Mouse (Mus musculus) lung, postnatal 0 days (tissue): ENCODE results near the gene Efcab3. TPM values are rescaled to one million over a fixed set of nuclear protein-coding genes. Genes with fewer than 3 reads are reported as not detected.

ENCODE experiments used
- ATAC-seq: fragments of 200-750 bp; cut with Nextera tagmentation; 2 replicates; pipeline ENCODE4 v1.8.0; 2017; ENCODE audit warnings: moderate library complexity
- DNase-seq: peaks from one replicate; pipeline ENCODE4 v3.0.0-alpha.2; 2016; ENCODE audit warnings: low spot score
- H3K27ac ChIP-seq: fragments of 300-500 bp; sonication (generic); 2 replicates; pipeline ENCODE4 v1.5.1; 2014; ENCODE audit warnings: antibody characterized with exemption, mild to moderate bottlenecking, low read length, mixed read lengths
- H3K27me3 ChIP-seq: fragments of 300-500 bp; sonication (generic); replicated peaks from 2 replicates; pipeline ENCODE4 v1.6.1; 2014; ENCODE audit warnings: low read length, mixed read lengths; ENCODE audit not compliant: insufficient read depth
- H3K36me3 ChIP-seq: fragments of 300-500 bp; sonication (generic); 2 replicates; pipeline ENCODE4 v1.6.1; 2014; ENCODE audit warnings: low read length, mixed read lengths; ENCODE audit not compliant: insufficient read depth
- H3K4me1 ChIP-seq: fragments of 300-500 bp; sonication (generic); 2 replicates; pipeline ENCODE4 v1.6.1; 2014; ENCODE audit warnings: antibody characterized with exemption, low read depth, low read length, mixed read lengths; ENCODE audit not compliant: insufficient read depth
- H3K4me2 ChIP-seq: fragments of 300-500 bp; sonication (generic); replicated peaks from 2 replicates; pipeline ENCODE4 v1.6.1; 2014; ENCODE audit warnings: low read depth, mild to moderate bottlenecking, low read length, moderate library complexity, mixed read lengths
- H3K4me3 ChIP-seq: fragments of 300-500 bp; sonication (generic); 2 replicates; pipeline ENCODE4 v1.5.1; 2014; ENCODE audit warnings: low read depth, low read length
- H3K9ac ChIP-seq: fragments of 300-500 bp; sonication (generic); replicated peaks from 2 replicates; pipeline ENCODE4 v1.6.1; 2014; ENCODE audit warnings: low read depth, mild to moderate bottlenecking
- H3K9me3 ChIP-seq: fragments of 300-500 bp; sonication (generic); 2 replicates; pipeline ENCODE4 v1.6.1; 2016; ENCODE audit warnings: low read length, mixed read lengths
- CTCF ChIP-seq: IDR thresholded peaks from 2 replicates; pipeline ENCODE4 v1.5.1; 2016; ENCODE audit warnings: antibody characterized with exemption, mild to moderate bottlenecking
- EP300 ChIP-seq: IDR thresholded peaks from 2 replicates; pipeline ENCODE4 v1.6.1; 2016; ENCODE audit warnings: antibody characterized with exemption, mild to moderate bottlenecking, control low read depth
- WGBS: fragments of 180-500 bp; shearing (Covaris S2); extraction: QIAGEN DNeasy Blood & Tissue Kit; methylation state at CpG from one replicate; pipeline ENCODE4 v1.1.7; 2014; 5-methylcytosine and 5-hydroxymethylcytosine counted together
- polyA plus RNA-seq: library from polyadenylated mRNA; unstranded; fragments of >200 nt; fragmentation: Nextera tagmentation; extraction: Ambion mirVana; gene quantifications from 2 replicates; pipeline ENCODE4 v1.2.1, GENCODE M21; 2015

Gene Efcab3
- polyA plus RNA-seq, 1 experiment from 2014 or later = not detected

- DNase-seq = peak; percentile 39
- 49% methylated on average over 6 of the region's 6 CpGs for WGBS
- H3K36me3 ChIP-seq = no peaks in the 10 kb centered on the region
- H3K4me3 ChIP-seq = no peak overlapping the region
- H3K27ac ChIP-seq = no peak overlapping the region
- no peak overlapping the region for H3K4me2 ChIP-seq
- no peaks in the 10 kb centered on the region for H3K4me1 ChIP-seq
- no peaks in the 10 kb centered on the region for H3K27me3 ChIP-seq
- peak; percentile 71 for ATAC-seq
- TF ChIP-seq EP300 = no peak
- TF ChIP-seq CTCF = no peak
- no peaks in the 10 kb centered on the region for H3K9me3 ChIP-seq
- no peak overlapping the region for H3K9ac ChIP-seq
Measured at GRCm38 (mm10) chr11:105159673-105160360, 96.4 kb downstream of the Efcab3 start.

GRCm38 (mm10) chr11:105161411-105161810 lies 98.0 kb downstream of the Efcab3 start:
- Histone ChIP-seq H3K27ac (no peak overlapping the region), H3K9ac (no peak overlapping the region), H3K9me3 (0 out of 2 replicates have a peak, but pooled peaks cover 3% of the 10 kb centered on the region), H3K36me3 (no peaks in the 10 kb centered on the region), H3K4me3 (no peak overlapping the region), H3K4me1 (no peaks in the 10 kb centered on the region), H3K27me3 (no peaks in the 10 kb centered on the region), H3K4me2 (no peak overlapping the region)
- WGBS = 92% methylated on average over 2 of the region's 2 CpGs
- ATAC-seq = no peak
- no peak for TF ChIP-seq CTCF
- no peak for TF ChIP-seq EP300
- DNase-seq = no peak

GRCm38 (mm10) chr11:105164516-105165510 lies 101.4 kb downstream of the Efcab3 start:
- DNase-seq = no peak
- Histone ChIP-seq H3K9ac (no peak overlapping the region), H3K36me3 (no peaks in the 10 kb centered on the region), H3K9me3 (0 out of 2 replicates have a peak, but pooled peaks cover 3% of the 10 kb centered on the region), H3K4me3 (no peak overlapping the region), H3K4me1 (no peaks in the 10 kb centered on the region), H3K4me2 (no peak overlapping the region), H3K27me3 (no peaks in the 10 kb centered on the region), H3K27ac (no peak overlapping the region)
- no peak for ATAC-seq
- 84% methylated on average over 69 of the region's 69 CpGs for WGBS
- TF ChIP-seq EP300 = no peak
- TF ChIP-seq CTCF = no peak

GRCm38 (mm10) chr11:105166780-105167179 lies 103.4 kb downstream of the Efcab3 start:
- no peaks in the 10 kb centered on the region for H3K36me3 ChIP-seq
- H3K27me3 ChIP-seq = no peaks in the 10 kb centered on the region
- H3K4me2 ChIP-seq = no peak overlapping the region
- 95% methylated on average over 10 of the region's 10 CpGs for WGBS
- no peak for DNase-seq
- H3K4me1 ChIP-seq = no peaks in the 10 kb centered on the region
- no peak overlapping the region for H3K27ac ChIP-seq
- no peak for ATAC-seq
- no peak for TF ChIP-seq CTCF
- no peak for TF ChIP-seq EP300
- H3K9ac ChIP-seq = no peak overlapping the region
- no peak overlapping the region for H3K4me3 ChIP-seq
- H3K9me3 ChIP-seq = 0 out of 2 replicates have a peak, but pooled peaks cover 3% of the 10 kb centered on the region

Other genes starting within 250 kb of the Efcab3 start
- 14.9 and 16.2 TPM in 2 replicates for gene Mettl2, start 62.8 kb downstream of the Efcab3 start, polyA plus RNA-seq
- gene Gm10842, start 83.3 kb downstream of the Efcab3 start, polyA plus RNA-seq = not detected in 2 replicates
- gene Tlk2, start 115.2 kb downstream of the Efcab3 start, polyA plus RNA-seq = 14.4 and 14.8 TPM in 2 replicates
- gene Mrc2, start 229.1 kb downstream of the Efcab3 start, polyA plus RNA-seq = 20.0 and 22.6 TPM in 2 replicates